Mouse (Mus musculus) CH12.LX (cell line): ENCODE results near the gene Zfr2. TPM values are rescaled to one million over a fixed set of nuclear protein-coding genes. Genes with fewer than 3 reads are reported as not detected.

ENCODE experiments used
- DNase-seq: peaks from one replicate; pipeline ENCODE4 v3.0.0-alpha.2; 2013; ENCODE audit errors: extremely low read depth
- H3K27ac ChIP-seq: 2 replicates; pipeline ENCODE4 v1.5.1; 2012; ENCODE audit warnings: low read depth, mild to moderate bottlenecking, control low read depth, moderate library complexity; ENCODE audit not compliant: insufficient read depth
- H3K27me3 ChIP-seq: replicated peaks from 2 replicates; pipeline ENCODE3; 2012; ENCODE audit warnings: inconsistent platforms
- H3K36me3 ChIP-seq, 2 experiments: replicated peaks in 1 of 2; 2 replicates each; pipeline versions ENCODE3 to v1.6.1; 2012; ENCODE audit warnings: inconsistent platforms in 1 of 2, low read length in 1 of 2, mild to moderate bottlenecking in 1 of 2, mixed read lengths in 1 of 2, moderate library complexity in 1 of 2; ENCODE audit not compliant: control insufficient read depth in 1 of 2, insufficient read depth in 1 of 2
- H3K4me1 ChIP-seq, 2 experiments: 2 replicates each; pipeline ENCODE4 v1.6.1; 2012; ENCODE audit warnings: inconsistent platforms in 1 of 2, moderate library complexity in 1 of 2; ENCODE audit not compliant: insufficient read depth in 2 of 2, control insufficient read depth in 1 of 2
- H3K4me2 ChIP-seq: 2 replicates; pipeline ENCODE4 v1.6.1; 2012; ENCODE audit warnings: low read depth, mild to moderate bottlenecking, control low read depth; ENCODE audit not compliant: poor library complexity, insufficient read depth, severe bottlenecking
- H3K4me3 ChIP-seq, 3 experiments: fragments of 150-350 bp in 1 of 3; sonication (generic) in 1 of 3; replicated peaks in 1 of 3; 2 replicates each; pipeline versions ENCODE3 to v1.5.1; 2011 to 2012; ENCODE audit warnings: low read depth in 2 of 3, low read length in 2 of 3, mild to moderate bottlenecking in 2 of 3, moderate library complexity in 2 of 3, control low read depth in 1 of 3, improper control_type of control experiment in 1 of 3, inconsistent platforms in 1 of 3, mixed read lengths in 1 of 3; ENCODE audit not compliant: poor library complexity in 1 of 3
- H3K79me2 ChIP-seq: replicated peaks from 2 replicates; pipeline ENCODE4 v1.6.1; 2012; ENCODE audit warnings: mild to moderate bottlenecking, moderate library complexity; ENCODE audit not compliant: control insufficient read depth, poor library complexity, insufficient read depth, severe bottlenecking; ENCODE audit errors: extremely low read depth
- H3K9ac ChIP-seq: 2 replicates; pipeline ENCODE4 v1.6.1; 2012; ENCODE audit warnings: low read depth, mild to moderate bottlenecking, control low read depth, moderate library complexity; ENCODE audit not compliant: insufficient read depth
- H3K9me3 ChIP-seq: replicated peaks from 2 replicates; pipeline ENCODE3; 2012; ENCODE audit warnings: low read length, inconsistent platforms, mixed read lengths
- BHLHE40 ChIP-seq: IDR thresholded peaks from 2 replicates; pipeline ENCODE4 v1.6.1; 2011; ENCODE audit warnings: mild to moderate bottlenecking, low read depth, low read length, improper control_type of control experiment
- IRF4 ChIP-seq: IDR thresholded peaks from 2 replicates; pipeline ENCODE4 v1.6.1; 2014; ENCODE audit warnings: low read depth, mild to moderate bottlenecking, inconsistent platforms, low read length, improper control_type of control experiment
- MAFK ChIP-seq: IDR thresholded peaks from 2 replicates; pipeline ENCODE4 v1.6.1; 2011; ENCODE audit warnings: low read length, improper control_type of control experiment; ENCODE audit not compliant: insufficient replicate concordance
- MAX ChIP-seq: IDR thresholded peaks from 2 replicates; pipeline ENCODE4 v1.6.1; 2011; ENCODE audit warnings: low read length, improper control_type of control experiment
- SIN3A ChIP-seq: IDR thresholded peaks from 2 replicates; pipeline ENCODE4 v1.6.1; 2012; ENCODE audit warnings: low read length, improper control_type of control experiment, inconsistent platforms
- SMC3 ChIP-seq: IDR thresholded peaks from 2 replicates; pipeline ENCODE4 v1.6.1; 2011; ENCODE audit warnings: low read depth, low read length, improper control_type of control experiment
- TCF12 ChIP-seq: IDR thresholded peaks from 2 replicates; pipeline ENCODE4 v1.6.1; 2014; ENCODE audit warnings: low read depth, mild to moderate bottlenecking, inconsistent platforms, low read length, improper control_type of control experiment
- UBTF ChIP-seq: IDR thresholded peaks from 2 replicates; pipeline ENCODE4 v1.6.1; 2012; ENCODE audit warnings: low read depth, mild to moderate bottlenecking, inconsistent platforms, low read length, improper control_type of control experiment, moderate library complexity
- ZKSCAN1 ChIP-seq: IDR thresholded peaks from 2 replicates; pipeline ENCODE4 v1.6.1; 2012; ENCODE audit warnings: low read depth, inconsistent platforms, low read length, improper control_type of control experiment, borderline replicate concordance
- dilution Hi-C: fragments of 300-500 bp; cut with MboI; formaldehyde crosslinking; loops from 2 replicates; pipeline ENCODE4 v1.14.3; 2020; ENCODE audit warnings: low sequenced_read_pairs; ENCODE audit not compliant: extremely low pct_unique_long_range_greater_than_20kb, extremely low pct_ligation_motif_present
- in situ Hi-C: fragments of 300-500 bp; cut with MboI; formaldehyde crosslinking; loops from 3 replicates; pipeline ENCODE4 v1.14.3; 2019; ENCODE audit warnings: low sequenced_read_pairs, low pct_ligation_motif_present, low pct_unique_long_range_greater_than_20kb, mixed read lengths
- polyA plus RNA-seq: library from polyadenylated mRNA; unstranded; fragments of >175 nt; gene quantifications from 2 replicates; pipeline ENCODE4 v1.2.1, GENCODE M21; 2012; ENCODE audit warnings: low read depth; ENCODE audit not compliant: insufficient read length
- total RNA-seq, 2 experiments: library from RNA; depleted of rRNA; stranded (reverse); fragments of 300-350 nt in 1 of 2; fragments of >200 nt in 1 of 2; gene quantifications; 2 replicates each; pipeline ENCODE4 v1.2.3; 2012 to 2014

Gene Zfr2
- total and polyA plus RNA-seq, 3 experiments: 1.0 to 13.5 (median 2.4) TPM

GRCm38 (mm10) chr10:81300352-81300907, 67.5 kb downstream of the Zfr2 start:
- DNase-seq: no peak
- no peaks in the 10 kb centered on the region for H3K27me3 ChIP-seq
- H3K9ac ChIP-seq: no peak overlapping the region
- H3K4me2 ChIP-seq: no peak overlapping the region; the same call in 1 of the 2 replicates
- in situ Hi-C loops: no loop called here
- dilution Hi-C loops: no loop called here
- H3K4me1 ChIP-seq: peaks cover 75 to 97% of the 10 kb centered on the region in 2 experiments
- H3K27ac ChIP-seq: peak overlapping the region; percentile 87
- H3K79me2 ChIP-seq: peaks cover 59% of the 10 kb centered on the region
- TF ChIP-seq MAFK (no peak), MAX (peak; percentile 35; the same call in 1 of the 2 replicates), UBTF (0 out of 2 replicates have a peak, but pooled peaks have one; percentile 28), SMC3 (no peak), IRF4 (no peak), ZKSCAN1 (no peak)
- peak overlapping the region in 1 of 3 experiments; percentile 8 for H3K4me3 ChIP-seq
- H3K9me3 ChIP-seq: no peaks in the 10 kb centered on the region
- peaks cover 3 to 27% of the 10 kb centered on the region in 2 experiments for H3K36me3 ChIP-seq

- no peak overlapping the region for H3K9ac ChIP-seq
- dilution Hi-C loops (no loop called here), in situ Hi-C loops (no loop called here)
- no peak for TF ChIP-seq SIN3A
- 0 out of 2 replicates have a peak, but pooled peaks have one; percentile 8 for TF ChIP-seq BHLHE40
- peak; percentile 29; the same call in 1 of the 2 replicates for TF ChIP-seq TCF12
- peak; percentile 52 for DNase-seq
- H3K4me1 ChIP-seq: peaks cover 70 to 97% of the 10 kb centered on the region in 2 experiments
- H3K9me3 ChIP-seq: no peaks in the 10 kb centered on the region
- no peaks in the 10 kb centered on the region for H3K27me3 ChIP-seq
- H3K4me2 ChIP-seq: peak overlapping the region; percentile 25
- H3K79me2 ChIP-seq: peaks cover 50% of the 10 kb centered on the region
- no peak overlapping the region for H3K4me3 ChIP-seq
- H3K27ac ChIP-seq: peak overlapping the region; percentile 87; the same call in 1 of the 2 replicates
- peaks cover 12 to 28% of the 10 kb centered on the region in 2 experiments for H3K36me3 ChIP-seq
These were observed 68.4 kb downstream of the Zfr2 start for GRCm38 (mm10) chr10:81301321-81301720.

Other genes starting within 250 kb of the Zfr2 start
Only the 20 nearest of the 32 such genes appear.
- not detected in 2 replicates for gene Creb3l3, start 134.3 kb upstream of the Zfr2 start, total RNA-seq (2012; rRNA removed)
- not detected in 2 replicates for gene Creb3l3, start 134.3 kb upstream of the Zfr2 start, total RNA-seq (2014; rRNA removed)
- gene Creb3l3, start 134.3 kb upstream of the Zfr2 start, polyA plus RNA-seq: 0.13 TPM in 1 of 2 replicates, not detected in the other
- 127 and 146 TPM in 2 replicates for gene Map2k2, start 127.2 kb upstream of the Zfr2 start, total RNA-seq (2012; rRNA removed)
- 67.2 and 79.2 TPM in 2 replicates for gene Map2k2, start 127.2 kb upstream of the Zfr2 start, total RNA-seq (2014; rRNA removed)
- gene Map2k2, start 127.2 kb upstream of the Zfr2 start, polyA plus RNA-seq: 120 and 130 TPM in 2 replicates
- gene Zbtb7a, start 97.9 kb upstream of the Zfr2 start, total RNA-seq (2012; rRNA removed): 15.3 and 18.2 TPM in 2 replicates
- 3.0 TPM in 2 replicates for gene Zbtb7a, start 97.9 kb upstream of the Zfr2 start, total RNA-seq (2014; rRNA removed)
- gene Zbtb7a, start 97.9 kb upstream of the Zfr2 start, polyA plus RNA-seq: 20.1 and 21.3 TPM in 2 replicates
- gene Pias4, start 65.2 kb upstream of the Zfr2 start, total RNA-seq (2012; rRNA removed): 24.3 and 26.6 TPM in 2 replicates
- 13.6 and 15.3 TPM in 2 replicates for gene Pias4, start 65.2 kb upstream of the Zfr2 start, total RNA-seq (2014; rRNA removed)
- gene Pias4, start 65.2 kb upstream of the Zfr2 start, polyA plus RNA-seq: 26.5 and 33.5 TPM in 2 replicates
- gene Eef2, start 56.5 kb upstream of the Zfr2 start, total RNA-seq (2012; rRNA removed): 3,382 and 4,660 TPM in 2 replicates
- 1,528 and 1,752 TPM in 2 replicates for gene Eef2, start 56.5 kb upstream of the Zfr2 start, total RNA-seq (2014; rRNA removed)
- 2,532 and 2,649 TPM in 2 replicates for gene Eef2, start 56.5 kb upstream of the Zfr2 start, polyA plus RNA-seq
- 43.9 and 46.2 TPM in 2 replicates for gene Dapk3, start 50.1 kb upstream of the Zfr2 start, total RNA-seq (2012; rRNA removed)
- gene Dapk3, start 50.1 kb upstream of the Zfr2 start, total RNA-seq (2014; rRNA removed): 25.4 and 27.5 TPM in 2 replicates
- 39.5 and 44.5 TPM in 2 replicates for gene Dapk3, start 50.1 kb upstream of the Zfr2 start, polyA plus RNA-seq
- 0.29 TPM in 1 of 2 replicates, not detected in the other for gene 4930442H23Rik, start 49.3 kb upstream of the Zfr2 start, total RNA-seq (2012; rRNA removed)
- gene 4930442H23Rik, start 49.3 kb upstream of the Zfr2 start, total RNA-seq (2014; rRNA removed): not detected in 2 replicates
- gene 4930442H23Rik, start 49.3 kb upstream of the Zfr2 start, polyA plus RNA-seq: 0.27 and 0.35 TPM in 2 replicates
- 0.08 TPM in 1 of 2 replicates, not detected in the other for gene Nmrk2, start 31.1 kb upstream of the Zfr2 start, total RNA-seq (2012; rRNA removed)
- not detected in 2 replicates for gene Nmrk2, start 31.1 kb upstream of the Zfr2 start, total RNA-seq (2014; rRNA removed)
- gene Nmrk2, start 31.1 kb upstream of the Zfr2 start, polyA plus RNA-seq: not detected in 2 replicates
- gene Atcay, start 2.3 kb upstream of the Zfr2 start, total RNA-seq (2012; rRNA removed): 0.08 and 0.17 TPM in 2 replicates
- 0.05 TPM in 1 of 2 replicates, not detected in the other for gene Atcay, start 2.3 kb upstream of the Zfr2 start, total RNA-seq (2014; rRNA removed)
- gene Atcay, start 2.3 kb upstream of the Zfr2 start, polyA plus RNA-seq: 0.06 and 0.12 TPM in 2 replicates
- gene Matk, start 19.8 kb downstream of the Zfr2 start, total RNA-seq (2012; rRNA removed): 2.9 and 3.9 TPM in 2 replicates
- 4.9 and 5.2 TPM in 2 replicates for gene Matk, start 19.8 kb downstream of the Zfr2 start, total RNA-seq (2014; rRNA removed)
- 2.1 and 2.5 TPM in 2 replicates for gene Matk, start 19.8 kb downstream of the Zfr2 start, polyA plus RNA-seq
- gene Mrpl54, start 33.8 kb downstream of the Zfr2 start, total RNA-seq (2012; rRNA removed): 128 and 140 TPM in 2 replicates
- gene Mrpl54, start 33.8 kb downstream of the Zfr2 start, total RNA-seq (2014; rRNA removed): 131 and 167 TPM in 2 replicates
- gene Mrpl54, start 33.8 kb downstream of the Zfr2 start, polyA plus RNA-seq: 104 and 120 TPM in 2 replicates
- 104 and 149 TPM in 2 replicates for gene Apba3, start 33.8 kb downstream of the Zfr2 start, total RNA-seq (2012; rRNA removed)
- 40.2 and 43.4 TPM in 2 replicates for gene Apba3, start 33.8 kb downstream of the Zfr2 start, total RNA-seq (2014; rRNA removed)
- 43.2 and 47.4 TPM in 2 replicates for gene Apba3, start 33.8 kb downstream of the Zfr2 start, polyA plus RNA-seq
- gene Tjp3, start 58.4 kb downstream of the Zfr2 start, total RNA-seq (2012; rRNA removed): 4.8 and 7.2 TPM in 2 replicates
- 0.42 TPM in 1 of 2 replicates, not detected in the other for gene Tjp3, start 58.4 kb downstream of the Zfr2 start, total RNA-seq (2014; rRNA removed)
- 0.76 and 0.97 TPM in 2 replicates for gene Tjp3, start 58.4 kb downstream of the Zfr2 start, polyA plus RNA-seq
- gene Pip5k1c, start 59.8 kb downstream of the Zfr2 start, total RNA-seq (2012; rRNA removed): 12.6 and 17.9 TPM in 2 replicates
- gene Pip5k1c, start 59.8 kb downstream of the Zfr2 start, total RNA-seq (2014; rRNA removed): 11.4 and 11.7 TPM in 2 replicates
- gene Pip5k1c, start 59.8 kb downstream of the Zfr2 start, polyA plus RNA-seq: 46.7 and 51.4 TPM in 2 replicates
- 34.6 and 39.7 TPM in 2 replicates for gene Cactin, start 87.9 kb downstream of the Zfr2 start, total RNA-seq (2012; rRNA removed)
- 19.9 and 21.4 TPM in 2 replicates for gene Cactin, start 87.9 kb downstream of the Zfr2 start, total RNA-seq (2014; rRNA removed)
- gene Cactin, start 87.9 kb downstream of the Zfr2 start, polyA plus RNA-seq: 39.3 and 39.5 TPM in 2 replicates
- 0.13 and 0.21 TPM in 2 replicates for gene Tbxa2r, start 95.6 kb downstream of the Zfr2 start, total RNA-seq (2012; rRNA removed)
- 0.12 TPM in 1 of 2 replicates, not detected in the other for gene Tbxa2r, start 95.6 kb downstream of the Zfr2 start, total RNA-seq (2014; rRNA removed)
- 0.23 and 0.30 TPM in 2 replicates for gene Tbxa2r, start 95.6 kb downstream of the Zfr2 start, polyA plus RNA-seq
- gene Gipc3, start 110.1 kb downstream of the Zfr2 start, total RNA-seq (2012; rRNA removed): 0.04 and 0.08 TPM in 2 replicates
- not detected in 2 replicates for gene Gipc3, start 110.1 kb downstream of the Zfr2 start, total RNA-seq (2014; rRNA removed)
- 0.09 TPM in 1 of 2 replicates, not detected in the other for gene Gipc3, start 110.1 kb downstream of the Zfr2 start, polyA plus RNA-seq
- 17.0 and 18.7 TPM in 2 replicates for gene Hmg20b, start 117.3 kb downstream of the Zfr2 start, total RNA-seq (2012; rRNA removed)
- gene Hmg20b, start 117.3 kb downstream of the Zfr2 start, total RNA-seq (2014; rRNA removed): 7.4 and 7.9 TPM in 2 replicates
- gene Hmg20b, start 117.3 kb downstream of the Zfr2 start, polyA plus RNA-seq: 37.3 and 39.6 TPM in 2 replicates
- 9.5 and 12.9 TPM in 2 replicates for gene Mfsd12, start 124.3 kb downstream of the Zfr2 start, total RNA-seq (2012; rRNA removed)
- 4.0 and 5.2 TPM in 2 replicates for gene Mfsd12, start 124.3 kb downstream of the Zfr2 start, total RNA-seq (2014; rRNA removed)
- 7.4 and 8.7 TPM in 2 replicates for gene Mfsd12, start 124.3 kb downstream of the Zfr2 start, polyA plus RNA-seq
- 5.2 and 7.2 TPM in 2 replicates for gene 4930404N11Rik, start 132.7 kb downstream of the Zfr2 start, total RNA-seq (2012; rRNA removed)
- 0.23 TPM in 1 of 2 replicates, not detected in the other for gene 4930404N11Rik, start 132.7 kb downstream of the Zfr2 start, total RNA-seq (2014; rRNA removed)
- 2.2 and 2.7 TPM in 2 replicates for gene 4930404N11Rik, start 132.7 kb downstream of the Zfr2 start, polyA plus RNA-seq